Comparison of ENCODE assay signal across 8 mouse cellular contexts in the genomic region with DNA sequence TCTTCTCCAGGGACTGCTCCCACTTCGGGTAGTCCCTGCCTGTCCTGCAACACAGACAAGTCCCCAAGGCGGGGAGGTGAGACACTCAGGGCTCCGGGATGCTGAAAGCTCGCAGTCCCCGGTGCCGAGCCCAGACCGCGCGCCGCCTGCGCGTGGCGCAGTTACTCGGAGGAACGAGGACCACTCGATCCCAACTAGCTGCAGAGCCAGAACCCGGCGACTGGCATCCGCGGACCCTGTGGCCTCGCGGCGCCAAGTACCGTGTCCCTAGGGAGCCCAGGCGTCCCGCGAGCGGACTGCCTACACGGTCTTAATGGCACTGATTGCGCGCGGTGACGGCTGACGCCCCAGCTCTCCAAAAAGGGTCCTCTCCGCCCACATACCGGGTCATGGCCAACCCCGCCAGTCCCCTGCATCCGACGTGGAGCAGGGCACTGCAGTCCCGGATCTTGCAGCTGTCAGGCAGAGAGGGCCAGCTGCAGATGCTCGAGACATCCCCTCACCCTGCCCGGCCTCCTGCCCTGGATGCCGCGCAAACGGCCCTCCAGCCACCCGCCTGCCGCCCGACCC. TPM values are rescaled to one million over a fixed set of nuclear protein-coding genes. Genes with fewer than 3 reads are reported as not detected.
DNase-seq lines count a peak whose midpoint lies in the region; ATAC-seq and TF ChIP-seq lines count a peak whose summit lies in the region.

No protein-coding gene starts in this region.

- peak; percentile 45 for ATAC-seq in granulocyte monocyte progenitor cell, adult 5-6 weeks (replicated peaks; ENCODE audit: poor library complexity, severe bottlenecking)
- ATAC-seq in intestine, postnatal 0 days, result peak; percentile 46
- peak; percentile 68 for ATAC-seq in limb, embryonic 15.5 days (ENCODE audit: insufficient number of reproducible peaks, low FRiP score, low TSS enrichment, low read depth)
- peak; percentile 83 for ATAC-seq in midbrain, embryonic 15.5 days (replicated peaks)

- peaks cover 29% of the 10 kb centered on the region for H3K27me3 ChIP-seq in intestine, postnatal 0 days (replicated peaks; ENCODE audit: control insufficient read depth, insufficient read depth, low read length)
- peaks cover 7% of the 10 kb centered on the region for H3K27me3 ChIP-seq in limb, embryonic 15.5 days
- H3K27me3 ChIP-seq in midbrain, embryonic 15.5 days (replicated peaks), result peaks cover 7% of the 10 kb centered on the region; the same call in 1 of the 2 replicates

- no peaks in the 10 kb centered on the region for H3K4me1 ChIP-seq in intestine, postnatal 0 days (replicated peaks; ENCODE audit: control insufficient read depth, insufficient read depth, low read length)
- H3K4me1 ChIP-seq in limb, embryonic 15.5 days, result peaks cover 19% of the 10 kb centered on the region
- H3K4me1 ChIP-seq in midbrain, embryonic 15.5 days, result peaks cover 16% of the 10 kb centered on the region

- WGBS in intestine, postnatal 0 days, result under 1% methylated on average over 48 of the region's 48 CpGs
- under 1% methylated on average over 48 of the region's 48 CpGs for WGBS in limb, embryonic 15.5 days
- WGBS in midbrain, embryonic 15.5 days, result under 1% methylated on average over 48 of the region's 48 CpGs

- peak overlapping the region; percentile 71 for H3K27ac ChIP-seq in intestine, postnatal 0 days (ENCODE audit: low read depth, low read length)
- peak overlapping the region; percentile 95 for H3K27ac ChIP-seq in limb, embryonic 15.5 days
- peak overlapping the region; percentile 62 for H3K27ac ChIP-seq in midbrain, embryonic 15.5 days

- peak overlapping the region; percentile 58 for H3K9ac ChIP-seq in intestine, postnatal 0 days (ENCODE audit: low read depth, low read length)
- peak overlapping the region; percentile 87 for H3K9ac ChIP-seq in limb, embryonic 15.5 days
- H3K9ac ChIP-seq in midbrain, embryonic 15.5 days, result peak overlapping the region; percentile 64

- peak overlapping the region; percentile 68 for H3K4me2 ChIP-seq in intestine, postnatal 0 days (replicated peaks; ENCODE audit: low read depth)
- H3K4me2 ChIP-seq in limb, embryonic 15.5 days, result peak overlapping the region; percentile 85
- H3K4me2 ChIP-seq in midbrain, embryonic 15.5 days, result peak overlapping the region; percentile 83

- H3K9me3 ChIP-seq in intestine, postnatal 0 days (ENCODE audit: control insufficient read depth), result no peaks in the 10 kb centered on the region
- H3K9me3 ChIP-seq in limb, embryonic 15.5 days, result no peaks in the 10 kb centered on the region
- H3K9me3 ChIP-seq in midbrain, embryonic 15.5 days, result no peaks in the 10 kb centered on the region

- DNase-seq in layer of hippocampus, adult 11-12 months (ENCODE audit: low spot score), result peak; percentile 35
- no peak for DNase-seq in layer of hippocampus, adult 9-10 months (ENCODE audit: low spot score)
- peak; percentile 84 for DNase-seq in embryo, embryonic 9.5 days (ENCODE audit: extremely low spot score)
- peak; percentile 31 to 33 for DNase-seq in urinary bladder, postnatal 36 days (ENCODE audit: low spot score in 2 of 2)

- H3K4me3 ChIP-seq in intestine, postnatal 0 days (ENCODE audit: low read depth, low read length), result peak overlapping the region; percentile 58
- H3K4me3 ChIP-seq in limb, embryonic 15.5 days, result peak overlapping the region; percentile 78
- H3K4me3 ChIP-seq in midbrain, embryonic 15.5 days, result peak overlapping the region; percentile 78

- no peaks in the 10 kb centered on the region for H3K36me3 ChIP-seq in intestine, postnatal 0 days (ENCODE audit: control insufficient read depth, insufficient read depth)
- no peaks in the 10 kb centered on the region for H3K36me3 ChIP-seq in limb, embryonic 15.5 days
- H3K36me3 ChIP-seq in midbrain, embryonic 15.5 days (replicated peaks), result no peaks in the 10 kb centered on the region

- peak; percentile 29; the same call in 1 of the 2 replicates for TF ChIP-seq CTCF in intestine, postnatal 0 days (IDR thresholded peaks at IDR 0.05; ENCODE audit: low read depth)

RNA-seq across cellular contexts. Expression of a gene that starts 0.9 kb away (rescaled TPM):
- not detected in 2 replicates for total RNA-seq in granulocyte monocyte progenitor cell, adult 5-6 weeks (2014; fragmentation: Nextera tagmentation)
- total RNA-seq in granulocyte monocyte progenitor cell, adult 5-6 weeks (2017), result not detected in 2 replicates
- 0.34 and 0.39 TPM in 2 replicates for polyA plus RNA-seq in intestine, postnatal 0 days (2015; fragmentation: Nextera tagmentation; extraction: Ambion mirVana)
- 0.33 and 0.35 TPM in 2 replicates for polyA plus RNA-seq in limb, embryonic 15.5 days (2015; fragmentation: Nextera tagmentation; extraction: Ambion mirVana)
- 0.09 and 0.10 TPM in 2 replicates for polyA plus RNA-seq in midbrain, embryonic 15.5 days (2015; fragmentation: Nextera tagmentation; extraction: Ambion mirVana)

RNA-seq across cellular contexts. Expression of a gene that starts 2.0 kb away (rescaled TPM):
- 0.13 TPM in 1 of 2 replicates, not detected in the other for total RNA-seq in granulocyte monocyte progenitor cell, adult 5-6 weeks (2014; fragmentation: Nextera tagmentation)
- 0.05 and 0.34 TPM in 2 replicates for total RNA-seq in granulocyte monocyte progenitor cell, adult 5-6 weeks (2017)
- polyA plus RNA-seq in intestine, postnatal 0 days (2015; fragmentation: Nextera tagmentation; extraction: Ambion mirVana), result 9.9 and 11.2 TPM in 2 replicates
- polyA plus RNA-seq in limb, embryonic 15.5 days (2015; fragmentation: Nextera tagmentation; extraction: Ambion mirVana), result 30.3 and 31.2 TPM in 2 replicates
- polyA plus RNA-seq in midbrain, embryonic 15.5 days (2015; fragmentation: Nextera tagmentation; extraction: Ambion mirVana), result 2.5 and 2.7 TPM in 2 replicates
